Mouse (Mus musculus): ENCODE data around the gene Cdh4.

Cdh4 gene

DNA sequence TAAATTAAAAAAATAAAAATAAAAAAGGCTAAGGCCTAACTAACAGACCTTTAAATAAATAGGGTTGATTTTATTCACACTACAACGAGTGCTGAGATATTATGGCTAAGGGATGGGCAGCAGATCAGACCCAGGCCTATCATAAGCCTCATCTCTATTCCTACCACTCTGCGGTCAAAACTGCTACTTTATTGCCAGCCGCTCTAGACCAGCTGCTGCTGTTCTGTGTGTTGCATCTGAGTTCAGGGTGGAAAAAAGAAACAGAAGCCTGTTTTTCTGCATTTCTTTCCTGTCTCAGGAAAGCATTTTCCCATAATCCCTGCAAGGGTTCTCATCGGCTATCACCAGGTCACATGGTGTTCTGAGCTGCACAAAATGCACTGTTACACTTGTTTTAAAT lies 6.0 kb downstream of the Cdh4 start:
- CTCF ChIA-PET, result interaction anchor here in 2 of 4 experiments (0.7 to 1.7 kb wide), 2 partner anchors 22 to 126 kb away, joined by 3 to 4 read pairs; no protein-coding TSS in a partner anchor
- POLR2A ChIA-PET, result interaction anchor here in 1 of 4 experiments (1.3 kb wide), 1 partner anchor 15 kb away, joined by 3 read pairs; no protein-coding TSS in a partner anchor

DNA sequence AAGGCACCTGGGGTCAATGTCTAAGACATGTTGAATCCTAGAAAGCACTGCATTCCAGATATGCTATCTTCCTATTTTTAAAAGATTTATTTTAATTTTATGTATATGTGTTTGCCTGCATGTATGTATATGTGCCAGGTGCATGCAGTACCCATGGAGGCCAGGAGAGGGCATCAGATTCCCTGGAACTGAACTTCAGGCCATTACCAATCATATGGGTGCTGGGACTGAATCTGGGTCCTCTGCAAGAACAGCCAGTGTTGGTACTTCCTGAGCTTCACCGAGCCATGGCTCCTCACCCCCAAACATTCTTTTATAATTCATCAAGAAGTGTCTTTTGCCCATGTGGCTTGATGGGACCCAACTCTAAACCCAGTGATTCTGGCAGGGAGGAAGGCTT lies 6.8 kb downstream of the Cdh4 start:
- POLR2A ChIA-PET, result interaction anchor here in 2 of 4 experiments (0.6 to 0.9 kb wide), 3 partner anchors 8 to 415 kb away, joined by 3 to 5 read pairs (median 3); no protein-coding TSS in a partner anchor
- CTCF ChIA-PET, result interaction anchor here in 1 of 4 experiments (1.0 kb wide), 1 partner anchor 196 kb away, joined by 3 read pairs; no protein-coding TSS in a partner anchor

DNA sequence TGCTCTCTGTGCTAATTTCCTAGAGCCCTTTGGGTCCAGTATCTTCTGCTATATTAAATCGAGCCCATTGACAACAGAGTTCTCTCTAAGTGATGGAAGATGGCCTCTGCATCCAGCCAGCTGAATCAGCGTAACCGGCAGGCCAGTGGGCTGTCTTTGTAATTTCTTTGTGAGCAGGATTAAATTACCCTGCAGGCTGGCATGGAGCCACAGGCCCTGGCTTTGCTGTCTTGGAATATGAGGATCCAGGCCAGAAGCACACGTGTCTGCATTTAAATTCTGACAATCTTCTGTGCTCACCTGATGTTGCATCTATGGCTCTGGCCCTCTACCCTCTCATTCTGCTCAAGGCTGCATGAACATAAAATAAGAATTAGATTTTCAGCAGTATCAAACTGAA lies 17.0 kb downstream of the Cdh4 start:
- ChIA-PET POLR2A (no interaction called here), CTCF (no interaction called here)

DNA sequence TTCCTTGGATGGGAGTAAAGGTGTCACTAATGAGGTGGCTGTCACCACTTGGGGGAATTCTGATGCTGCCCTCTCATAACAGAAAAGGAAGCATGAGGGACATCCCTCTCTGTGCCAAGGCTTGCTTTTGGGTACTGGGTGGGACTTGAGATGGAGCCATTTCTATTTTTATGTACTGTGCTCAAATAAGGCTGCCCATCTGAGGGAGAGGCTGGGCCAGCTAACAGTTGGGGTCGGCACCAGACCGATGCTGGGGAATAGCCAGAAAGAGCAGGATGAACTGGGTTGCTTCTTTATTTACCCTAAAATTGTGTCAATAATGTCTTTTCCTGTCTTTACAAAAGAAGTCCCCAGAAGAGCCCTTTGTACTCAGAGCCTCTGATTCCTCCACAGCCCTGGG lies 17.4 kb downstream of the Cdh4 start:
- ChIA-PET POLR2A (no interaction called here), CTCF (no interaction called here)

DNA sequence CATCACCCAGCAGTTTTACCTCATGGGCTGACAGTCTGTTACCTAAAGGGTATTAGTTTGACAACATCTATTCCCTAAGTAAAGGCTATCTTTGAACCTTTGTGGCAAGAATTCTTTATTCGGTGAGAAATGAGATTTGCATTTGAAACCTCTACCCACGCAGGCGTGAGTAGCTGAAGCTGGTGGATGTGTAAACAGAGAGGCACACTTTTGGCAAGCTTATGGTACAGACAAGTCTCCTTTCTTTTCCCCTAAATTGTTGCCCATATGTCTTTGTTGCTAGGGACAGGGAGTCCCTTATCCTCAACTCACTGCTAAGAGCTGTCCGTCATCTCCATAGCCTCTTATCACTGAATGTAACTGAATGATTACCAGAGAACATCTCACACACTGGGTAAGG lies 21.3 kb downstream of the Cdh4 start:
- ChIA-PET POLR2A (interaction anchor here in 1 of 4 experiments (0.6 kb wide), 1 partner anchor 353 kb away, joined by 4 read pairs; no protein-coding TSS in a partner anchor), CTCF (interaction anchor here in 1 of 4 experiments (0.5 kb wide), 1 partner anchor 13 kb away, joined by 8 read pairs; no protein-coding TSS in a partner anchor)

DNA sequence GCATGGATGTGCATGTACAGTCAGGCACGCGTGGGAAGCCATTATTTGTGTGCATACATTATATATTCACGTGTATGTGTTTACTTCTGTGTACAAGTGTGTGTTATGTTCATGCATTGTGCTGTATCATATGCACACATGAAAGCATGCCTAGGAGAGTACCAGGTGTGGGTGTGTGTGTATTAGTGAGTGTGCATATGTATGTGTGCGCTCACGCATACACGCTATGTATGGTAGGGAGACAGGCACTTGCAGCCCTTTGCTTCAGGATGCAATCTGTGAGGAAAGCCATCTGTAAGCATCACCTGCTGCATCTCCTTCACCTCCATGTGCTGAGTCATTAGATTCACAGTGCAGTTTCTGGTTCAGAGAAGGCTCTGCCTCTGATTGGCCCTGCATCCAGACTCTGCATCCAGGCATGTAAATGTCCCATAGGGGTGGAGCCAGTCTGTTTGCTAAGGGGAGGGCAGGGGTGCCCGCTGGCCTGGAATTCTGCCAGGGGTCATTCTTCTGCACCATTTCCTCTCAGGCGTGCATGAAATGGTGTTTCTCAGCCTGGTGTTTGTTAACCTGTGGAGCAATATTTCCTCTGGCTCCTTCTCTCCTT lies 25.7 kb downstream of the Cdh4 start:
- ChIA-PET POLR2A (no interaction called here), CTCF (interaction anchor here in 1 of 4 experiments (0.6 kb wide), 1 partner anchor 131 kb away, joined by 3 read pairs; no protein-coding TSS in a partner anchor)

DNA sequence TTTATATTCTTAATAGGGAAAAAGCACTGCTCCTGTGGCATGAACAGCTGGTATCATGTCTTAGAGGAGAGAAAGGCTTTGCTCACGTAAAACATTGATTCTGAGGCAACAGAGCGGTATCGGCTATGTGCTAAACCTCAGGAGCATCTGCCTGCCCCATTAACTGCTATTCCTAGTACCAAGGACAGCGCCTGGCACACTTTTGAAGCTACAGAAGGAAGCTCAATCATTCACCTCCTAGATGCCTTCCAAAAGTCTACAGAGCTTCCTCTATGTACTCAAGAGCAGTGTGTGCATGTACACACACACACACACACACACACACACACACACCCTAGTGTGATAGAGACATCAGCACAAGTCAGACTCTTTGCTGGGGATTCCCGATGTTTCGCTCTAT lies 34.4 kb downstream of the Cdh4 start:
- CTCF ChIA-PET, result no interaction called here
- POLR2A ChIA-PET, result interaction anchor here in 2 of 4 experiments (0.6 to 0.8 kb wide), 2 partner anchors 27 to 1328 kb away, joined by 3 read pairs; no protein-coding TSS in a partner anchor

DNA sequence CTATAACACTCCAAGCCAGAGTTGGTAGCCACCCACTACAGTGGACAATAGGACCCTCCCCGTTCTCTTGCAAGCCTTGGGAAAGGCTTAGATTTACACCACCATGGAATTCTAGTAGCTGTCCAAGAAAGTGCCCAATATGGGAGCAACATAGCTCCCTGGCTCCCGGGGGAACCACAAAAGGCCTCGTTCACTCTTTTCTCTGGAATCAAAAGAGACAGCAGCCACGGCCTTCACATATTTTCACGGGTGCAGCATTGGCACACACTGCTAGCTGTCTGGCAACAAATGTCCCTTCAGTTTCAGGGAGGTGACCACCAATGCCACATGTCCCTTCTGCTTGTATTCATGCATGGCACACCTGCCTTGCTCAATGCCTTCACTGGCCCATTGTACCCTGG lies 38.6 kb downstream of the Cdh4 start:
- CTCF ChIA-PET, result no interaction called here
- POLR2A ChIA-PET, result interaction anchor here in 1 of 4 experiments (1.0 to 1.2 kb wide), 2 partner anchors 9 to 62 kb away, joined by 3 read pairs; no protein-coding TSS in a partner anchor

DNA sequence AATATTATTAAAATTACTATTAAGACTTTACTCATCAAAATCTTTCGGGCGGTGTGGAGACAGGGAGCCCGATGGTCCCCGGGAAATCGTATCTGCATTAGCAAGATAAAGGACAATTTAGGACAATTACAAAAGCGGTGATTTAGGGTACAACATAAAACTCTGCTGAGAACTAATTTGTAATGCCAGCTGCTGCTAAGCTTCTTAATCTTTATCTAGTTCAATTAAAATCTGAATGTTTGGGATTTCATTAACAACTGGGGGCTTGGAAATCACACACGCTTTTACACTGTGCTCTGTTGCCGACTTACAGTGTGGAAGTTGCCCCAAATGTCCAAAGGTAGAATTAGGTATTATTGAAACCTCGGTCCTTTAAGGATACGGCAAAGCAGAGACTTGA lies 39.1 kb downstream of the Cdh4 start:
- ChIA-PET POLR2A (interaction anchor here in 2 of 4 experiments (1.0 to 1.2 kb wide), 3 partner anchors 8 to 62 kb away, joined by 3 read pairs; no protein-coding TSS in a partner anchor), CTCF (no interaction called here)

DNA sequence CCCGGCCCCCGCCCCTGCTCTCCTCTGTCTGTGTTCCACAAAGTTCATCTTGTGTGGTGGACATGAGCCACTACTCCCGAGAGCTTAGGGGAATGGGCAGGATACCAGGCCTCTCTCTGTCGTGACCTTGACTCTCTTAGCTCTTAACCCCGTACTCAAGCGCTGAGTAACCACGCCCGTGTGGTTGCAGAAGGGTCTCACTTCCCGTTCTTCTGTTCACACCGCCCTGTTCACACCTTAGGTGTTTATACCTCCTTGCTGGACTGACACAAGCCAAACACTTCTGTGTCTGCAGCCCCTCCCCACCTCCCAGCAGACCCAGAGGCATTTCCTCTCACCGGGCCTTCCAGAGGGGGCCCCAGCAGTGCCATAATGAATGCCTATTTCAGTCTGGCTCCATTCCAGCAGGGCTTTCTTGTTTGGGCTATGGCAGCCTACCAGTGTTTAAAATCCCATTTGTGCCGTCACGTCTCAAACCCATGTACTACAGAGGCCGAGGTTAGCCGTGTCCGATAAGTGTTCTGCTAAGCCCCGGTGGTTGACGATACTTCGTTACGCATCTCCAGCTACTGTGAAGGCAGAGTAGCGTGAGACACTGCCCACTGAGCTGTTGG lies 46.4 kb downstream of the Cdh4 start:
- ChIA-PET CTCF (interaction anchor here in 2 of 4 experiments (0.5 to 0.6 kb wide), 2 partner anchors 99 to 1202 kb away, joined by 3 read pairs; no protein-coding TSS in a partner anchor), POLR2A (interaction anchor here in 1 of 4 experiments (0.7 to 1.3 kb wide), 3 partner anchors 8 to 234 kb away, joined by 3 read pairs; no protein-coding TSS in a partner anchor)

DNA sequence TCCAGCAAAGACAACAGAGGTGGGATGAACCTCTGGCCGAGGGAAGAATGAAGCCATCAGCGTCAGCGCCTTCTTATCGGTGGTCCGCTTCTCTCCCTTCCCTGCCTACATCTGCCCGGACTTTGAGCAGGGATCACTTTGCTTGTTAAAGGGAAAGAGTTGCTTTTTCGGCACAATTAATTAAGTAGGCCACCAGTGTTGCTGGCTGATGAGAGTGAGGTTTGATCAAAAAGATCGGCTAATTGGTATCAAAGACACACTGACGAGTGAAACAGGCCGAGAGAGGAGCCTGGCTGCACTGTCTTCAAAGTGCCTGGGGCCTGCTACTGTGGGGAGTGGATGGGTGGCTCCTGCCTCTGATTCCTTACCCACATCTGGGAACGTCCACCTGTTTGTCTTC lies 49.7 kb downstream of the Cdh4 start:
- ChIA-PET CTCF (interaction anchor here in 1 of 4 experiments (0.6 kb wide), 1 partner anchor 969 kb away, joined by 3 read pairs; no protein-coding TSS in a partner anchor), POLR2A (no interaction called here)

DNA sequence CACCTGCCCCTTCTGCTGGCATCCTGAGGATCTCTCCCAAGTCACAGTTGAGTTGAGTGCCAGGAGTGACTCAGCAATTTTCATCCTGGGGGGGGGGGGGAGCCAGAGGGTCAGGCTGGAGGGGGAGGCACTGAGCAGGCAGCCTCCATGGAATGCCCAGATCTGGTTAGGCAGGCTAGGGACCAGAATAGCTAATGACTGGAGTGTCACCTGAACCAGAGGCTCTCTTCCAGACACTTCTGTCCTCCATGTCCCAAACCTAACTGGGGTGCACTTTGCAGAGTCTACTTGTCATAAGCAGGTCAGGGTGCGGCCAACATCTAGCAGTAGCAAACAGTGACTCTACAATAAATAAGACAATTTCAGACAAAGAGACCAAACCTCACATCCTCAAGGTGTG lies 52.0 kb downstream of the Cdh4 start:
- ChIA-PET CTCF (no interaction called here), POLR2A (interaction anchor here in 3 of 4 experiments (0.9 to 1.6 kb wide), 6 partner anchors 10 to 45 kb away, joined by 3 to 7 read pairs (median 3); no protein-coding TSS in a partner anchor)

DNA sequence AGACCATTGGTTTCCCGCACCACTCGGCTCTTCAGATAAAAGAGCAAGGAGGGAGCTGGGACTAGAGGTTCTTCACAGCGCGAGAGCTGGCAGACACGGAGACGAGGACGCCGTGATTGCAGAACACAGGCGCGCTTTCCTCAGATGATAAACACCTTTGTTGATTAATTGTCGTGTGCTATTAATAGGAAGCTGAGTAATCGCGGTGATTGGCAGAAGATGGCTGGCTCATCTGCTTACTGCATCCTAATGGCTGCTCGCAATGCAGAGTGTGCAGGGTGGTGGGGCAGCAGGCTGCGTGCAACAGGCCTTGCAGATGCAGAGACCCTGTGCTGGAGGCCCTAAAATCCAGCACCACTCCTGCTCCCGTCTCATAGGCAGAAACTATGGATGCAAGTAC lies 68.2 kb downstream of the Cdh4 start:
- ChIA-PET POLR2A (interaction anchor here in 1 of 4 experiments (1.5 kb wide), 1 partner anchor 11 kb away, joined by 3 read pairs; no protein-coding TSS in a partner anchor), CTCF (no interaction called here)

DNA sequence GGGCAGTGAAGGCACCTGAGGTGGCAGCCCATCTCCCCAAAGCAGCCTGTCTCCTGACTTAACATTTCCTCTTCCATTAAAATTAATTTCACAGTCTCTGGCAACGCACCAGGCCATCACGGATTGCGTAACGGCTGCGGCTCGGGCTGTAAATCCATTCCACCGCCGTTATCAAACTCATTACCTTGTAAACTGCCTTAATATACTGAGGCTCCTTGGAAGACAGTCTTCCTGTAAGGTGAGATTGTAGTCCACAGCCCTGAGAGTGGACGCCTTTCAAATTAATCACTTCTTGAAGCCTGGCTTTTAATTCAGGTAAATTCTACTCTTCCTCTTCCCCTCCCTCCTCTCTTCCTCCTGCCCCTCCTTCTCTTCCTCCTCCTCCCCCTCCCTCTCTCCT lies 74.3 kb downstream of the Cdh4 start:
- ChIA-PET CTCF (no interaction called here), POLR2A (no interaction called here)

DNA sequence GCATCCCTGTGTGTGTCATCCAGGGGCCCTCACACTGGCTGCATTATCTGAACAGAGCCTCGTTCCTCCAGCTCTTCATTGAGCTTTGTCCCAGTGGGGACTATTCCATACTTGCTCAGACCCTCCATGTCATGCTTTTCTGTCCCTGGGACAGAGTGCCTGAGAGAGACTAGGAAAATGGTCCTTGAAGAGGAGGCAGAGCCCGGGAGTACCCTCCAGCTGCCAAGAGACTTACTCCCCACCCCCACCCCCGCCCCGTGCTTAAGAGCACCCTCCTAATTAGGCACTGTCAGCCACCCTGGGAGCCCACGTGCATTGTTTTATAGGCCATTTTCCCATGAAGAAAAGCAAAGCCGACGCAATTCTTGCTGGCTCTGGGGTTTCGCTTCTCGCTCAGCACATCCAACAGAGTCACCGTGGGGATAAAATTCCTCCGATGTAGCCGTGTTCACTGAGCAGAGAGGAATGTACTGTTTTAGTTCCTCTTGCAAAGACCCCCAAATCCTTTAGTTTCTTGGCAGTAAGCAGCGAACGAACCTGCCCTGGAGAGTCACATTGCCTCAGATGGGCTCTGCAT lies 76.3 kb downstream of the Cdh4 start:
- ChIA-PET CTCF (no interaction called here), POLR2A (interaction anchor here in 3 of 4 experiments (0.6 to 16.1 kb wide), 4 partner anchors 18 to 1511 kb away, joined by 3 to 245 read pairs (median 4); partner anchors contain the start of gene Cdh4 (in 1 of the 3))

DNA sequence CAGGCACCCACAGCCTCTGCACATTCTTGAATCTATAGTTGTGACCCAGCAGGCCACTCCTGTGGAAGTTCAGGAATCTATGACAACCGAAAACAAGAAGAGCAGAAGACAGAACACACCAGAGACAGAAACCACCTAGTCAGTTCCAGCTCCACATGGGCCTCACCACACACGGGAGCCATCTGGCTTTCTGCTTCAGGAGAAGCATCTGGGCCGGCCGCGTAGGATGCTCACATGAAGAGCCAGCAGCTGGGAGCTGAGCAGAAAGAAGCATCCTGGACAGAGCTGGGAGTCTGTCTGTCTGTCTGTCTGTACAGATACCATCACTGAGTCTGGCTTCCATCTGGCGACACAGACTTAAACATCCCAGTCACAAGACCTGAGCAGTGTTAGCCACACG lies 76.9 kb downstream of the Cdh4 start:
- CTCF ChIA-PET, result interaction anchor here in 1 of 4 experiments (1.5 kb wide), 1 partner anchor 162 kb away, joined by 3 read pairs; no protein-coding TSS in a partner anchor
- POLR2A ChIA-PET, result interaction anchor here in 3 of 4 experiments (0.6 to 16.1 kb wide), 7 partner anchors 10 to 1510 kb away, joined by 3 to 245 read pairs (median 4); partner anchors contain the start of gene Cdh4 (in 1 of the 3)

DNA sequence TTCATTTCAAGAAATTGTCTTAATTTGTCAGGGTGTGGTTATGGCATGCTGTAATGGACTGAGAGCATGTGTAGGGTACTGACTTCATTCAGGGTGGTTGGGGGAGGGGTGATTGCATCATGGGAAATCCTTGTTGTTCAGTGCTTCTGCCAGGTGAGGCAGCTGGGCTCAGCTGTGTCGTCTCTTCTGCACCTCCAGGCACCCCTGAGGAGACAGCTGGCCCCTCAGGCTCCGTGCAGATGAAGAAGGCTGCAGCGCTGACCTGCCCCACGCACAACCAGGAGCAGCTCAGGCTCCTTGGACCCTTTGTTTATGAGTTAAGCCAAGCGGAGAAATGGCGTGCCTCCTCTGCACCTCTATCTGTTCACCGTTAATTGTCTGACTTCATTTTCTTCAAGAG lies 77.7 kb downstream of the Cdh4 start:
- CTCF ChIA-PET, result interaction anchor here in 3 of 4 experiments (0.5 to 1.5 kb wide), 3 partner anchors 43 to 161 kb away, joined by 3 read pairs; no protein-coding TSS in a partner anchor
- POLR2A ChIA-PET, result interaction anchor here in 3 of 4 experiments (1.0 to 16.1 kb wide), 12 partner anchors 9 to 77 kb away, joined by 3 to 245 read pairs (median 4); no protein-coding TSS in a partner anchor

DNA sequence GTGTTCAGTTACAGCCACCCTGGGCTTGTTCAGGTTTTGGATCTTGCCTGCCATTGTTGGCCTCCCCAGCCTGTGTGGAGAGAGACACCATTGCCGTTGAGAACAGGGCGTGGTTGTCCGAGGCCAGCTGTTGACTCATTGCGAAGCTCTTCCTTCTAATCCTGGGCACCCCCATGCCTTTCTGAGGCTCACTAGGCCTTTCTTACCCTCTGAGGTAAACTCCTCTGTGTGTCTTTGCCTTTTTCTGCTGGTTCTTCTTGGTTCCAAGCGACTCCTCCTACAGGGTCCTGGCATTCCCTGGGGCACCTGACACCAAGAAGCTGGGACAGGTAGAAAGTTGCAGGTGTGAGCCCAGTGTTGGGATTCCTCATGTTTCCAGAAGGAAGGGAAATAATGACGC lies 78.7 kb downstream of the Cdh4 start:
- POLR2A ChIA-PET, result interaction anchor here in 2 of 4 experiments (0.7 to 16.1 kb wide), 13 partner anchors 8 to 112 kb away, joined by 3 to 245 read pairs (median 4); no protein-coding TSS in a partner anchor
- CTCF ChIA-PET, result no interaction called here

DNA sequence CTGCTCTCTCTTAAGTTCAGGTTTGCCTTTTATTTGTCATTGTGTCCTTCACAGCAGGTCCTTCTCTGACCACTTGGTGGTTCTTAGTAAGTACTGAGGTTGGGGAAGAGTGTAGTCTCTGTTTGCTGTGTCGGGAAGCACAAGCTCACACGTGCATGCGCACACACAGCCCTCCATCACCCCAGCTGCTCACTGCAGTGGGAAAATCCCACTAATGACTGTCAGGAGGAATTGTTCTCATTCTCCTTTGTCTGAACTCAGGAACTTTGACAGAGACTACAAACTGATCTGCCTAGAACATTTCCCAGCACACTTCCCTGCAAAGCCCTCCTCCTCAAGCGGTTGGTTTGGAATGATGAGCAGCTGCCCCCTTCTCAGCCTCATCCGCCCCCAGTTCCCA lies 79.2 kb downstream of the Cdh4 start:
- CTCF ChIA-PET, result interaction anchor here in 1 of 4 experiments (1.1 kb wide), 1 partner anchor 763 kb away, joined by 3 read pairs; no protein-coding TSS in a partner anchor
- POLR2A ChIA-PET, result interaction anchor here in 2 of 4 experiments (1.0 to 16.1 kb wide), 10 partner anchors 9 to 81 kb away, joined by 3 to 245 read pairs (median 6); no protein-coding TSS in a partner anchor
